Mouse (Mus musculus) monocyte, adult 2 months (primary cell): ENCODE data around the gene Pitpnm3.
"Not testable (repeated sequence)": the region's sequence is repeated elsewhere in the genome, so short reads cannot be mapped to it uniquely, and the experiment has no call there.

Source experiments
- DNase-seq, 2 experiments: peaks; one replicate each; pipeline ENCODE4 v3.0.0; 2022; ENCODE audit warnings: low spot score in 2 of 2, low read depth in 1 of 2

The Pitpnm3 gene

DNA sequence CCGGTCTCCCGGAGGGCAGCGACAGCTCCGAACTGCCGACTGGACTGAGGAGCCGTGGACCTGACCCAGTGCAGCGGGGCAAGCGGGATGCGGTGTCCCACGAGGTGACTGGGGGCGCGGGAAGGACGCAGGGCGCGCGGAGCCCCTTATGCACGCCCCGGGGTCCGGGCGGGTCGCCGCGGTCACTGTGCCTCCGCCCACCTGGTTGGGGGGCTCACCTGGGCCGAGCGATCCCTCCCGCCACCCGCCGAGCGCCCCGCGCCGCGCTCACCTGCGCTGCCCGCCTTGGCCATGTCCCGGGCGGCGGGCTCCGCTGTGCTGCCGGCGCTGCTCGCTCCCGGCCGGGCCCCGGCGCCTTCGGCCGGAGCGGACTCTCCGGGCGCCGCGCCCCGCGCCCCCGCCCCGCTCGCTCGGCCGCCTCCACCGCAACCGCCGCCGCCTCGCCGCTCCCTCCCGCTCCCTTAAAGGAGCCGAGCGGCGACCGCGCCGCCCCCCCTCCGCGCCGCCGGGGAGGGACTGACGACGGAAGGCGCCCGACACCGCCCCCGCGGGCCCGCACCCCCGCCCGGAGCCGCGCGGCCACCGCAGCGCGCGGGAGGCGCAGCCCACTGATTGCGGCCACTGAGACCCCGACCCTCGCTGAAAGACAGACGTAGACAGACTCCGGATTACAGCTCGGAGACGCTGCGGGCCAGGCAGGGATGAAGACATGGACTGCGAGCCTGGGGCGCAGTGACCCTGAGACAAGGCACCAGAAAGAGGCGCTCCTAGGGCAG lies at the start of gene Pitpnm3:
Gene Pitpnm3, minus strand, starts transcription at position 396 of the 776 bp plus-strand sequence.
- no peak for DNase-seq

- no peak for DNase-seq
These were observed 48.7 kb upstream of the Pitpnm3 start for GRCm38 (mm10) chr11:72184252-72184651.

- no peak for DNase-seq
These were observed 45.6 kb upstream of the Pitpnm3 start for GRCm38 (mm10) chr11:72181136-72181535.

DNA sequence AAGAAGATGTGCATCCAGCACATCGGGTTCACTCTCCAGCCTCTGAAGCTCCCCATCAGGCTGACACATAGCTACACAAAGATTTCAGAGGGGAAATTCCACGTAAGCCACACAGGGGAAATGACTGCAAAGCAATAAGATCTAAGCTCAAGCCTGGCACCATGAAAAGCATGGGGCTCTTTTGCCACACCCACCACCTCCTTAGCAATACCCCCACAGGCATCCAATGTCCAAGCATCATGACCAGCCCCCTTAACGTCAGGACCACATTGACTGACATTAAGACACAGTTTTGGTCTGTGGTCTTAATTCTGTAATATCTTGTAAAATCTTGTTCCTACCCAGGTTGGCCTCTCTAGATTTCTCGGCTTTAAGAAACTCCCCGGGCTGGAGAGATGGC lies 45.0 kb upstream of the Pitpnm3 start:
- no peak for DNase-seq

DNA sequence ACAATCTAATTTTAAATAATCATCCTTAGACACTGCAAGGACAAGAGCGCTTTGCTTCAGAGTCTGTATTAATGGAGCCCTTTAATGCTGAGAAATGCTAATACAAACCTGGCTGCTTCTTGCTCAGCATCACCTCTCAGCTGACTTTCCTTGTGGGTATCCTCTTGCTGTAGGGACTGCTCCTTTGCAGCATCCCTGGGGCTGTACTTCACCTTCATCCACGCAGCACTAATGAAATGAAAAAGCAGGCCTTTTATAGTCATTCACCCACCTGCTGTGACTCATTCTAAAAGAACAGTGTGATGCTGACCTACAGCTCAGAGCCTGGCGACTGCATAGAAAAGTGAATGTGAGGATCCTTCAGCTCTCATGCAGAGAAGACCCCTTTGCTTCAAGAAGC lies 41.0 kb upstream of the Pitpnm3 start:
- no peak for DNase-seq

DNA sequence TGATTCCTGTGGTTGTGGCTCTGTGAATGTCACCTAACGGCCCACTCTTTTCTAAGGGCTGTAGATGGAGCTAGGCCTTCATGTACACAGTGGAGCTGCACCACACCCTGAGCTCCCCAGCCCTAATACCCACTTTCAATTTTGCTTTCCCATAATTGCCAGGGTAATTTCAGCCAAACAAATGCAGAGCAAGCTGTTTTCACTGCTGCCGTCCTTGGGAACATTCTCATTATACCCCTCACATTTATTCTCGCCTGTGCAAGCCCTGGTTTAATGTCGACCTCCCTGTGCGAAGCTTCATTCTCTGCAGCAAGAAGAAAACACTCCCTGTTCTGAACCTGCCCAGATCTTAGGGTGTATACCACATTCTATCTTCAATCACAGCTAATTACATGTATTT lies 40.4 kb upstream of the Pitpnm3 start:
- DNase-seq = no peak

DNA sequence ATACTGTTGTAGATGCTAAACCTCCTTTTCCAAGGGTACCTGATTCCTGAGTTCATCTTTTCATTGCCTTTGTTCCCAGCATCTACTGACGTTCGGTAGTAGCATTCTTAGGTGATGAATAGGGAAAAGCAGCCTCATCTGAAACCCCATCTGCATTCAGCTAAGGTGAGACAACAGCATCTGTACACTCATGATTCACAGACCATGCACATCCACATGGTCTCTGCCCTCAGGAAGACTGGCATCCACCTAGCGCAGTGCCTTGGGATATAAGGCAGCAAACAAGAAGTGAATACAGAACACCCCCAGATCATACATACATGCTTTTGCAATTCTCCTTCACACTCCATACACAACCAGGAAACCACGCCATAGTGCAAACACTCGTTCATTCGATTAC lies 39.1 kb upstream of the Pitpnm3 start:
- no peak for DNase-seq

GRCm38 (mm10) chr11:72173506-72173905 lies 37.9 kb upstream of the Pitpnm3 start:
- no peak for DNase-seq

DNA sequence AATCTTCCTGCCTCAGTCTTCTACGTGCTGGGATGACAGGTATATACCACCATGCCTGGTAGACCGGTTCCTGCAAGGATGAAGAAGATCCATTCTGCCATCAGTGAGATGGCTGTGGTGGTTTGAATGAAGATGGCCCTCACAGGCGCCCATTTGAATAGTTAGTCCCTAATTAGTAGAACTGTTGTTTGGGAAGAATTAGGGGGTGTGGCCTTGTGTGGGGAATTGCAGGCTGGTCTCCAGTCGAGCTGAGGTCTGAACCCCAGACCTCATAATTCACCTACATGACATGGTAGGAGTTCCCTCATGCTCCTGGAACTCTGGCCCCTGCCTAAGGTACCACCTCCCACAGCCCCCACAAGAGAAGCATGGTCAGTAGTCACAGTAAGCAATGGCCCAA lies 36.3 kb upstream of the Pitpnm3 start:
- not testable (repeated sequence) for DNase-seq

DNA sequence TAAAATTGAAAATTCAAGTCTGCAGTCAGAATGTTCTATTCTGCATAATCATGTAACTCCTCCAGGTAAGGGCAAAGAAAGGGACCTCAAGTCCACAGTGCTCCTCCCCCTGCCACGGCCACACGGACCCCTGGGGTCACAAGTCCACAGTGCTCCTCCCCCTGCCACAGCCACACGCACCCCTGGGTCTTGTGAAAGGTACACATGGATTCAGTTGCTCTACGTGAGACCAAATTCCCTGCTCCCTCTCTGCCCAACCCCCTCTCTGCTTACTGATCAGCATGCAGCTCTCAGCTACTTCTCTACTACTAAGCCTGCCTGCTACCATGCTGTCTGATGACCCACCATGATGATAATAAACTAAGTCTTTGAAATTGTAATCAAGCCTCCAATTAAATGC lies 34.3 kb upstream of the Pitpnm3 start:
- DNase-seq = no peak

DNA sequence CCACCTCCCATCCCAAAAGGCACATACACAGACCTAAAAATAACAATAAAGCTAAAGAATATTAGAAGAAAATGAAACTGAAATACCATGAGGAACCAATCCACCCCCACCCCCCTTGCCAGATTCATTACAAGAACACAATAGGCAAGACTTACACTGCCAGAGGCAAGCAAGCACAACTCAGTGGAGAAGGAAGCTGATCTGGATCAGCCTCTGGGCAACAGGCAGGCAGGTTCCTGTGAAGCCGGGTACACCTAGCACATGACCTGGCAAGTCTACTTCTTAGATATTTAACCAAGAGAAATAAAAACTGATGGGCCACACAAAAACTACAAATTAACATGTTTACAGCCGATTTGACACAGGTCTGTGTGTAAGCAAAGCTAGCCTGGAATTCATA lies 27.6 kb upstream of the Pitpnm3 start:
- DNase-seq = no peak

DNA sequence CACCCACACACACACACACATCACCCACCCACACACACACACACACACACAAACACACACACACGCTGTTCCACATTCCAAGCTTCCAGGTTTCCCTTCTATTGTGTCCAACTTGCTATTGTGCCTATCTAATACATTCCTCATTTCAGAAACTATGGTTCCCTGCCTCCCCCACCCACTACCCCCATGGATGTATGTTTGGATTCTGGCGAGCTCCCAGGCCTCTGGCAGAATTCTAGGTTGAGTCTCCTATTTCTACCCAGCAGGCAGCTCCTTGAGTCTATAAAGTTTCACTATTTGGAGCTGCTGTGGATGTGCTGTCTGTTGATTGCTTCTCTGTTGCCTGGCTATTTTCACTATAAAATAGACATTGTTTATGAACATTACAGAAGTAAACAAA lies 21.0 kb upstream of the Pitpnm3 start:
- DNase-seq = no peak

GRCm38 (mm10) chr11:72155981-72156428 lies 20.4 kb upstream of the Pitpnm3 start:
- DNase-seq = no peak

- DNase-seq = no peak
These were observed 19.8 kb upstream of the Pitpnm3 start for GRCm38 (mm10) chr11:72155186-72155980.

DNA sequence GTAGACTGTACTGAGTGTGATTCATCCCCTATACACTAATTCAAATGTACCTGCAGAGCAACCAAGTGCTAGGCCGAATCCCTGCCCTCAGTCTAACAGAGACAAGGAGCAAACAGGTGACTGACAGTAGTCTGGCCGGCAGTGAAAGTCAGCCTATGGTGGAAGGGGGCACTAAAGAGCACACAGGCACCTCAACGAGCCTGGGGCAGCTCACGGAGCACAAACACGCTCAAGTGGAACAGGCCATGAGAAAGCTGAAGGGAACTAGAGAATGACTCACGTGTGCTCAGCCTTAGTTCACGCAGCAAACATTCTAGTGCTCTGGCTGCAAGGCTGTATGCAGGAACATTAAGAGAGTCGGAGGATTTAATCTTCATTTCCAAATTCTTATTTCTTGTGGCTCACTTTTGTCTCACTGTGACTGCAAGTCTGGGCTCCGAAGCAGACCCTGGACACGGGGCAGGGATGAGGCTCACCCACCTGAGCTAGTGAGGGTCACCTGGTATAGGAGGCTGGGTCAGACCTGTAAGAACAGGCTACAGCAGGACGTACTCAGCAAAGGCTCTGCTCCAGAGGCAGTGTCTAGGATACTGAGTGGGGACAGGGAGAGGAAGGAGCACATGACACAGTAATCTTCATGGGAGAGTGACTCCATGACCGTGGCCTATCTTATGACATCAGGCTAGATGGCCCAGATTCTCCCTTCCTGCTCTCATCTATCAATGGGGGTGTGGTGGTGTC lies 17.7 kb upstream of the Pitpnm3 start:
- no peak for DNase-seq

GRCm38 (mm10) chr11:72151120-72151519 lies 15.5 kb upstream of the Pitpnm3 start:
- DNase-seq = no peak

- DNase-seq = no peak
These were observed 12.3 kb upstream of the Pitpnm3 start for GRCm38 (mm10) chr11:72147910-72148309.

DNA sequence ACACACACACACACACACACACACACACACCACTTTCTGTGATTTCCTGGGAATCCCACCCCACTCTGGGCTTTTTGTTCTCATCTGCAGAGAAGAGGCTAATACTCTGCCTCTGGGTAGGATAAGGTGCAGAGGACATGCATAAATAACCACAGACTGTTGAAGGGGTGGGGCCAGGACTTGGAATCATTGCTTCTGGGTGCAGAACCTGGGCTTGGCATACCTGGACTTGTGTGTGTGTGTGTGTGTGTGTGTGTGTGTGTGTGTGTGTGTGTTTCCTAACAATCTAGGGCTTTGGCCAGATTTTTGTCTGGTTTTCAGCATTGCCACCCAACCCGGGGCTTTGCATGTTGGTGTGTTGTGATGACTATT lies 10.3 kb upstream of the Pitpnm3 start:
- DNase-seq = no peak

DNA sequence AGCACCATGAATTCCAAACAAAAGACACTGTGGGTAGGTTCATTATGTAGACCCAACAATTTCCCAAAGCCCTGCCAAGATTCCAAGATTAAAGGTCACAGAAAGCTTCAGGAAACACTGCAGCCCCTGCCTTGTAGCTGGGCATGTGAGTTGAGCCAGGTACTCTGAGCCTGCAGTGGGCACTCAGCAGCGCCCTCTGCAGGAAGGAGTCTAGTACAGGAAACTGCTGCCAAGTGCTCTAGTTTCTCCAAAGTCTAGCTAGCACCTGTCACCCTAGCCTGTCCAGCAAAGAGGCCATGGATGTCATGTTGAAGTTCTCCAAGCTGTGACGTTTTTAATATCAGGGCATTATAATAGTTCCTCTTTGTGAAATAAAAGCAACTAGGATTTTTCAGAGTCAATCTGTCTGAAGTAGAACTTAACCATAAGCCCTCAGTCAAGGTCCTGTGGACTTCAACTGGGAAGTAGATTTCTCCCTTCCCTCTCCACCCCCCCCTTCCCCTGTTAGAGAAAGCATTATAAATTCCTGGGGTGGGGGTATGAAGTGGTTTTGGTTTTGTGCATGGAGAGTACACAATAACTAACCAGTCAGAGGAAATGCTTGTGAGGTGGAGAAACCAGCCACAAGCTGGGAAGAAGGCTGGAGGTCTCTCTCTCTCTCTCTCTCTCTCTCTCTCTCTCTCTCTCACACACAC lies 9.8 kb upstream of the Pitpnm3 start:
- DNase-seq = no peak

GRCm38 (mm10) chr11:72142889-72143288 lies 7.3 kb upstream of the Pitpnm3 start:
- DNase-seq = no peak

DNA sequence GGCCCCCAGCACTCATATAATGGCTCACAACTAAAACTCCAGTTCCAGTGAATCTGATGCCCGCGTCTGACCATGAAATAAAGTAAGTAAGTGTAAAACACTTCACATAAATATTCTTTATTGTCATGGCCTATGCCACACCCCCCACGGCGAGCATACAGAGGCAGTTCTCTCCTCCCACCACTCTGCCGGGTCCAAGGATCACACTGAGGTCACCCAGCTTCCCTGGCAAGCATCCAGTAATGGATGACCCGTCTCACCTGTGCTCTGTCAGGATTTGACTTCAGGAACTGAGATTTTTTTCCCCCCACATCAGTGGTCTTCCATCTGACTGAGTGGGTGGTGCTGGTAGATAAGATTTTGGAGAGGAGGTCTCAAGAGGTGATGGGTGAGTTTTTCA lies 4.6 kb upstream of the Pitpnm3 start:
- DNase-seq = no peak
